Mouse (Mus musculus): Measurements from ENCODE around the gene Gp1ba.

The Gp1ba gene

DNA sequence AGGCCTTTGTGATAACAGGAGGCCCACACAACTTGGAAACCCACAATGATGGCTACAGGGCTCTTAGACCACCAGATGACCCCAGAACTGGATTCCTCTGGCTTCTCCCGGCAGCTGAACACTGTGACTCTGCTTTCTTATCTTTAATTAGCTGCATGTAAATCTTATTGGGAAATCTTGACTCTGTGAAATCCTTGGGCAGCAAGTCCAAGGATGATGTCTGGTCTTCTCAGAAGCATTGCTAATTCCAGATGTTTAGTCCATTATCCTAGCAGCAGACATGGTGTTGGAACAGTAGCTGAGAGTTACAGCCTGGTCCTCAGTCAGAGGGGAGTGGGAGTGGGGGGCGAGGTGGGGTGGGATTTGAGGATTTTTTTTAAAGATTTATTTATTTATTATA lies 10.5 kb upstream of the Gp1ba start:
- DNase-seq (ENCODE audit: low read depth, low spot score), result no peak

- DNase-seq (ENCODE audit: low read depth, low spot score), result no peak
Measured at GRCm38 (mm10) chr11:70629557-70629956, 9.4 kb upstream of the Gp1ba start.

DNA sequence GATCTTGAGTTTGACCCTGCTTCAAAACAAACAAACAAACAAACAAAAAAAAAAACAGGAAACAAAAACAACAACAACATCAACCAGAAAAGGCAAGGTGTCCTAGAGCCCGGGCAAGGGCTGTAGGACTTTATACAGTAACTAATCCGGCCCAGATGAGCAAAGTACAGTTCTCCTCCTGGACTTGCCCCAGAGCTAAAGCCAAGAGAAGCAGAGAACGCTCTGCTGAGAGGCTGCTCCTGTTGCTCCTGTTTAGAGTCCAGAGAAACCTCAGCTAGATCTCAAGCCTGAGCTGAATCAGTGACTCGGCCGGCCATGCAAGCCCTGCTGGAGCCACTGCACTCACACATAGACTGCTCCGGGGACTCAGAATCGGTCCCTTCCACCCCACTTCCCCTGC lies 8.8 kb upstream of the Gp1ba start:
- DNase-seq (ENCODE audit: low read depth, low spot score), result no peak

GRCm38 (mm10) chr11:70635601-70636000 lies 3.3 kb upstream of the Gp1ba start:
- DNase-seq (ENCODE audit: low read depth, low spot score), result no peak

- DNase-seq (ENCODE audit: low read depth, low spot score), result no peak
Measured at GRCm38 (mm10) chr11:70637764-70638163, 1.2 kb upstream of the Gp1ba start.

GRCm38 (mm10) chr11:70638293-70638692 lies 629 bp upstream of the Gp1ba start:
- no peak for DNase-seq (ENCODE audit: low read depth, low spot score)

DNA sequence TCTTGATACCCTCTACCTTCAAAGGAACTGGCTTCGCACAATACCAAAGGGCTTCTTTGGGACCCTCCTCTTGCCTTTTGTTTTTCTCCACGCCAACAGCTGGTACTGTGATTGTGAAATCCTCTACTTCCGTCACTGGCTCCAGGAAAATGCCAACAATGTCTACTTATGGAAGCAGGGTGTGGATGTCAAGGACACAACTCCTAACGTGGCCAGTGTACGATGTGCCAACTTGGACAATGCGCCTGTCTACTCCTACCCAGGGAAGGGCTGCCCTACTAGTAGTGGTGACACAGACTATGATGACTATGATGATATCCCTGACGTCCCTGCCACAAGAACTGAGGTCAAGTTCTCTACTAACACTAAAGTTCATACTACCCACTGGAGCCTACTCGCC lies 1.1 kb downstream of the Gp1ba start:
- DNase-seq (ENCODE audit: low read depth, low spot score), result no peak

DNA sequence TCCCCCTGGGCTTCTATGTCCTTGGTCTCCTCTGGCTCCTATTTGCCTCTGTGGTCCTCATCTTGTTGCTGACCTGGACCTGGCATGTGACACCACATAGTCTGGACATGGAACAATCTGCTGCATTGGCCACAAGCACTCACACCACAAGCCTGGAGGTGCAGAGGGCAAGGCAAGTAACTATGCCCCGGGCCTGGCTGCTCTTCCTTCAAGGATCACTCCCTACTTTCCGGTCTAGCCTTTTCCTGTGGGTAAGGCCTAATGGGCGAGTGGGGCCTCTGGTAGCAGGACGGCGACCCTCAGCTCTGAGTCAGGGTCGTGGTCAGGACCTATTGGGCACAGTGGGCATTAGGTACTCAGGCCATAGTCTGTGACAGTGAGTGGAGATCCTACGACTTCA lies 2.3 kb downstream of the Gp1ba start:
- no peak for DNase-seq (ENCODE audit: low read depth, low spot score)

GRCm38 (mm10) chr11:70643051-70643450 lies 4.1 kb downstream of the Gp1ba start:
- no peak for DNase-seq (ENCODE audit: low read depth, low spot score)

DNA sequence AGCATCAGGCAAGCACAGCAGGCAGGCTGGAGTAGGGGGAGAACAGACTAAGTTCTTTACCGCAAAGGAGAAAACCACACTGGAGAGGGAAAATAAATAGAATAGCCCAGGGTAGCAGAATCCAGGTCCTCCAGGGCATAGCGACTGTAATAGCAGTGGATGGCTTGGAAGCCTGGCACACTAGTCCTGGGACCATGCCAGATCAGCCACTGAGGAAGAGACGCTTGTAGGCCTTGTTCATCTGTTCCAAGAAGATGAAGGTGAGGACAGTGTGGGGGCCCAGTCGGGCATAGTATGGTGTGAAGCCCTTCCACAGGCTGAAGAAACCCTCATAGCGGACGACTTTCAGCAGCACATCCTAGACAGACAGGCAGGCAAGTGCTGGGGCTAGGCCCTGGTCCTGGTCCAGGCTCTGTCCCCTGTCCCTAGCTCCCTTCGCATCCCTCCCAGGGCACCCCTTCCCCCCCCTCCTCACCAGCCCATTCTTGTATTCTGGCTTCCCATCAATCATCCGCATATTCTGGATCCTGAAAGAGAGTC lies 5.7 kb downstream of the Gp1ba start:
- DNase-seq (ENCODE audit: low read depth, low spot score), result no peak

- no peak for DNase-seq (ENCODE audit: low read depth, low spot score)
Measured at GRCm38 (mm10) chr11:70645461-70646258, 6.7 kb downstream of the Gp1ba start.

GRCm38 (mm10) chr11:70646259-70646555 lies 7.3 kb downstream of the Gp1ba start:
- no peak for DNase-seq (ENCODE audit: low read depth, low spot score)

- peak; percentile 99 for DNase-seq (ENCODE audit: low read depth, low spot score)
Measured at GRCm38 (mm10) chr11:70646691-70647650, 8.0 kb downstream of the Gp1ba start, which contains the start of the genes Rnf167 and Slc25a11. TSS of gene Rnf167 (plus strand) at chr11:70647235. TSS of gene Slc25a11 (minus strand) at chr11:70647479.

DNA sequence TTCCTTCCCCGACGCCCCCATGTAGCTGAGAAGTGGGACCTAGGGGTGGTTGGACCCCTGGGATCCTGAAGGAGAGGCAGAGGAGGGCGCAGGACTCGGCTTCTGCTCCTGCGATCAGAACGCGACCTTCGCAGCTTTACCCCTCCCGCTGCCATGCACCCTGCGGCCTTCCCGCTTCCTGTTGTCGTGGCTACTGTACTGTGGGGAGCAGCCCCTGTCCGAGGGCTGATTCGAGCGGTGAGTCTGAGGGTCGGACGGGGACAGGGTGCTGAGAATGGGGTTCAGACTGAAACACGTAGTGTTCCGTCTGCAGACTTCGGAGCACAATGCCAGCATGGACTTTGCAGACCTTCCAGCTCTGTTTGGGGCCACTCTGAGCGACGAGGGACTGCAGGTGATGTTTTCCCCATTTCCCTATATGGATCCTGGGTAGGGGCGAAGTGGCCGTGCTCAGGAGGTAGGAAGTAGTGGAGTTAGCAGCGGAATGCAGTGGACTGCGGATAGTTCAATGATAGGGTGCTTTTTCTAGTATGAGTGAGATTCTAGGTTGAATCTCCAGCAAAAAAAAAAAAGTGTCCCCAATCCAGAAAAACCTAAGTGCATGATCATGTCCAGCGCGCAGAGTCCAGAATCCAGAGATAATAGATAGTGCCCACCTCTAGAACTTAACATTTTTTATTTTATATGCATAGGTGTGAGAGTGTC lies 8.9 kb downstream of the Gp1ba start:
- no peak for DNase-seq (ENCODE audit: low read depth, low spot score)

DNA sequence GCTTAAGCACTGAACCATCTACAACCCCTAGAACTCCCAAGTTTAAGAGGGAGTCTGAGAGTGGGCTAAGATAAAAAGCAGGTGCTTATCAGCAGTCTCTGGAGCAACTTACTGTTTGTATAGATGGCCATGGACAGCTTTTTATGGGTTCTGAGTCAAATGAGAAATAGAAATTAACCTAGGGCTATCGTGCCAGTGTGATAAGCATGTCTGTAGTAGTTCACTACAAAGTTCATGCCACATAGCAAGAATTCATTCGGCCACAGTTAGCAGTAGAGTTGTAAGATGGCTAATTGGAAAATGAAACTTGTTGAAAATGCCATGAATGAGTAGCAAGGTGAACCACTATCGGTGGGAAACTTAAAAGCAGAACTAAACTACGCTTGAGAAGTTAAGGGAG lies 9.6 kb downstream of the Gp1ba start:
- DNase-seq (ENCODE audit: low read depth, low spot score), result no peak

- no peak for DNase-seq (ENCODE audit: low read depth, low spot score)
Measured at GRCm38 (mm10) chr11:70649185-70649734, 10.3 kb downstream of the Gp1ba start.

- DNase-seq (ENCODE audit: low read depth, low spot score), result no peak
Measured at GRCm38 (mm10) chr11:70650322-70651175, 11.6 kb downstream of the Gp1ba start.

DNA sequence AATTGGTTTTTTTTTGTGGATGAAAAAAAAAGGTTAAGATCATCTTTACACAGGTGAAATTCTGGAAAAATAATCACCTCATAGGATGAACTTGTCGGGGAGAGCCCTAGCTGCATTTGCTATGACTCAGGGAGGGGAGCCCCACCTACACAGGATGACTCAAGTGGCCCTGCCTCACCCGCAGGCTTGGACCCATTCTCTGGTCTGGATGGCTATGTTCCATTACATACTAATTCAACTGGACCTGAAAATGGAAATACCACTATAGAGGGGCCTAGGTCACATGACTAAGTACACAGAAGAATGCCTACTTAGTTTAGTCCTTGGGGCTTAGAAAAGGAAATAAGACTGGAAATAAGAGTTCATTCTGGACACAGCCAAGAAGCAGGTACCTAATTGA lies 12.5 kb downstream of the Gp1ba start:
- no peak for DNase-seq (ENCODE audit: low read depth, low spot score)

DNA sequence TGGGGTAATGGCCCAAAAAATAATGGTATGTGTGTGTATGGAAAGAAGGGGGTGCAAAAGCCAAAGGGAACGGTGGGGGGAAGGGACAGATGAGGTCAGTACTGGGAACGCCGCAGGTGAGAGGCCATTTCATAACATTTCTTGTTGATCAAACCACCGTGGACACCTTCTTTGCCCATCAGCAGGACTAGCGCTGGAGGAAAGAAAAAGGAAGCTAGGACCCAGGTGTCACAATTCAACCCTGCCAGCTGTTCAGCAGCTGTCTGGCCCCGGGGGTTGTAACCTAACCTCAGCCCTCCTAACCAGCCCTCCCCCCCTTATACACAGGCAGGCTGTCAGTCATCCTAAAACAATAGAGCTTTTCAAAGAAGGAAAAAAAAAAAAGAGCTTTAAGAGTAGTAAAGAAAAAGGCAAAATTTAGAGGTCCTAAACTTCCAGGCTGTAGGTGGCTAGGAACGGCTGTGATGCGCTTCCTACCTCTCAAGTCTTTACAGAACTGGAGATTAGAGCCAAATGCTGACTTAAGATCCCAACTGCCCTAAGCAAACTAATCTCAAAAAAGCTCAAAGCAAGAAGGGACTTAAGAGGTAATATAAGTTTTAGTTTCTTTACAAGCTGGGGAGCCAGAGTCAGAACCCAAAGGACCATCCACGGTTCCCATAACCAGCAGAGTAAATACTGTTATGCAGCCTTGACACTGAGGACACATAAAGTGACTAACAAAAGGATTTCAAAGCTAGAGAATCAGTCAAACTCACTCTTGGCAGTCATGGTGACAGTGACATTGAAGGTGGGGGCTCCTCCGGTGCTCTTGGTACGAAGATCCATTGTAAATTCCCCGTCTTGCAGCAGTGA lies 13.3 kb downstream of the Gp1ba start:
- DNase-seq (ENCODE audit: low read depth, low spot score), result no peak

Data from WW6 (cell line).